Mouse (Mus musculus): Measurements from ENCODE around the gene Wdr17.

GRCm38 (mm10) chr8:54932306-54932705, 45.3 kb upstream of the Wdr17 start:
- no peak for TF ChIP-seq POLR2A (IDR thresholded peaks at IDR 0.05; ENCODE audit: low read depth, low read length)
- no peak for TF ChIP-seq CTCF (IDR thresholded peaks at IDR 0.05; ENCODE audit: borderline replicate concordance, insufficient read depth, low read length)
